Mouse (Mus musculus) adrenal gland, adult 18-20 months (tissue): Measurements from ENCODE around the gene Npas3. TPM values are rescaled to one million over a fixed set of nuclear protein-coding genes. Genes with fewer than 3 reads are reported as not detected.

Experiments
- DNase-seq, 2 experiments: peaks; one replicate each; pipeline ENCODE4 v3.0.0; 2021 to 2022; ENCODE audit warnings: low spot score in 2 of 2
- total RNA-seq, 2 experiments: library from RNA; stranded (reverse); gene quantifications; 1 replicate in 1 of 2; 2 replicates in 1 of 2; pipeline ENCODE4 v1.2.3; 2021

Gene Npas3
- total RNA-seq, 2 experiments from 2014 or later, result 1.1 to 2.1 TPM

GRCm38 (mm10) chr12:54046824-54047223 lies 798.3 kb downstream of the Npas3 start:
- DNase-seq, result no peak

GRCm38 (mm10) chr12:54048126-54048525 lies 799.6 kb downstream of the Npas3 start:
- DNase-seq, result no peak

DNA sequence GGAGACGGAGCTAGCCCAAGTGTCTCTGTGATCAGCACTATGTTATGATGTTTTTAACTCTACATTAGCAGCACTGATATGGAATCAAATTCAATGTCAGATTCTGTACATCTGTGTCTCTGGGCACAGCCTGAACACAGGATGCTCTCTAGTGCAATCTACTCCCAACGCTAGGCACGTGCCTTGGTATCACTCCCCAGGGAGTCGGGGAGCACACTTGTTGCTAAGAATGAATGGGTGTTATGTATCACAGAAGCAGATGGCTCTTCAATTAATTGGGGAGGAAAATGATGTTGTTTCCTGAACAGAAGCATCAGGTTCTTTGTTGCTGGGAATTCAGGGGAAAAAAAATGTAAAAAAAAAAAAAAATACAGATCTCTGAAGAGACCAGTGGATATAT lies 801.4 kb downstream of the Npas3 start:
- no peak for DNase-seq

- no peak for DNase-seq
Observed at GRCm38 (mm10) chr12:54052939-54053338, 804.5 kb downstream of the Npas3 start.

- DNase-seq, result no peak
Observed at GRCm38 (mm10) chr12:54053598-54053997, 805.1 kb downstream of the Npas3 start.

DNA sequence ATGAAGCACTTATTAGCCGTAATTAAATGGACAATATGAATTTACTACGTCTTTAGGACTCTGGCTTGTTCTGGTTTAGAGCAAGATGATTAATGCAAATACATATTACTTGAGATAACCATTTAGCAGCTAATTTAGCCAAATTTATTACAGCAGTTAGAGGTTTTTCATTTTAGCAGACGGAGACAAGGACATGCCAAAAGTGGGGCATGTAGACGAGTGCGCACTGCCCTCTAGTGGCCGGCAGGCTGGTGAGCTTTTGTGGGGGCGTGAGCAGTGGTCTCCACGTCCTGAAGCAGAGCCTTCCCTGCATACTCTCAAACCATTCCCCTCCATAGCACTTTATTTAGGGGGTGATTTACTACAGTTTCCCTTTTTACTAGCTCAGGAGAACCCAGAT lies 812.3 kb downstream of the Npas3 start:
- DNase-seq, result peak; percentile 73 to 79

GRCm38 (mm10) chr12:54061168-54061567 lies 812.7 kb downstream of the Npas3 start:
- DNase-seq, result no peak

GRCm38 (mm10) chr12:54064986-54065385 lies 816.5 kb downstream of the Npas3 start:
- DNase-seq, result no peak

GRCm38 (mm10) chr12:54065607-54066006 lies 817.1 kb downstream of the Npas3 start:
- no peak for DNase-seq

- DNase-seq, result no peak
Observed at GRCm38 (mm10) chr12:54067419-54067818, 818.9 kb downstream of the Npas3 start.

DNA sequence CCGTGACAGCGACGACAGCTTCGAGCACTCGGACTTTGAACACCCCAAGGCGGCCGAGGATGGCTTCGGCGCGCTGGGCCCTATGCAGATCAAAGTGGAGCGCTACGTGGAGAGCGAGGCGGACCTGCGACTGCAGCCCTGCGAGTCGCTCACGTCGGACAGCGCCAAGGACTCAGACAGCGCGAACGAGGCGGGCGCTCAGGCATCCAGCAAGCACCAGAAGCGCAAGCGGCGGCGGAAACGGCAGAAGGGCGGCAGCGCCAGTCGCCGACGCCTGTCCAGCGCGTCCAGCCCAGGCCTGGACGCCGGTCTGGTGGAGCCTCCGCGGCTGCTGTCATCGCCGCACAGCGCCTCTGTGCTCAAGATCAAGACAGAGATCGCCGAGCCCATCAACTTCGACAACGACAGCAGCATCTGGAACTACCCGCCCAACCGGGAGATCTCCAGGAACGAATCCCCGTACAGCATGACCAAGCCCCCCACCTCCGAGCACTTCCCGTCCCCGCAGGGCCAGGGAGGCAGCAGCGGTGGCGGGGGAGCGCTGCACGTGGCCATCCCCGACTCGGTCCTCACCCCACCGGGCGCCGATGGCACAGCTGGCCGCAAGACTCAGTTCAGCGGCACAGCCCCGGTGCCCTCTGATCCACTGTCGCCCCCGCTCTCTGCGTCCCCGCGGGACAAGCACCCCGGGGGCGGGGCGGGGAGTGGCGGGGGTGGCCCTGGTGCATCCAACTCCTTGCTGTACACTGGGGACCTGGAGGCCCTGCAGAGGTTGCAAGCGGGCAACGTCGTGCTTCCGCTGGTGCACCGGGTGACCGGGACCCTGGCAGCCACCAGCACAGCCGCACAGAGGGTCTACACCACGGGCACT lies 819.6 kb downstream of the Npas3 start:
- peak; percentile 32 to 36 for DNase-seq

DNA sequence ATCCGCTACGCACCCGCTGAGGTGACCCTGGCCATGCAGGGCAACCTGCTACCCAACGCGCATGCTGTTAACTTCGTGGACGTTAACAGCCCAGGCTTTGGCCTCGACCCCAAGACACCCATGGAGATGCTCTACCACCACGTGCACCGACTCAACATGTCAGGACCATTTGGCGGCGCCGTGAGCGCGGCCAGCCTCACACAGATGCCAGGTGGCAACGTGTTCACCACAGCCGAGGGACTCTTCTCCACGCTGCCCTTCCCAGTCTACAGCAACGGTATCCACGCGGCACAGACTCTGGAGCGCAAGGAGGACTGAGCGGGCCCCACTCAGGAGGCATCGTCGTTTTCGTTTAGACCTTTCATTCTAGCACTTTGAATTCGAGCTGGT lies 820.3 kb downstream of the Npas3 start:
- DNase-seq, result no peak

DNA sequence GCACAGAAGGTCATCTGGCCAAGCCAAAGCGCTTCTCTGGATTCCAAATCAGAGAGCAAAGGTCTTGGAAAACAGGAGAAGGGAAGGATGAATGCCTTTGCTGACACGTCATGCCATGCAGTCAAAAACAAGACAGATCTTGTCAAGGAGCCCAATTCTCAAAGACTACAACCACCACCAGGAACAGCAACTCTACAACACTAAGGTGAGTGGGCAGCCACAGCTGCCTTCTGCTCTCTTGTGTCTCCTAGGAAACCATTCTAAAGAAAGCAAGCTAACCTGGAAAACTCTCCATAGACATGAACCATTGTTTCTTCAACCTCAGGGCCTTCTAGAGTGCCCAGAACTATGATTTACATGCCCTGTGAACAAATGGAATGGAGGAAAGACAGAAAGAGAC lies 825.5 kb downstream of the Npas3 start:
- DNase-seq, result no peak

GRCm38 (mm10) chr12:54080996-54081395 lies 832.5 kb downstream of the Npas3 start:
- no peak for DNase-seq

DNA sequence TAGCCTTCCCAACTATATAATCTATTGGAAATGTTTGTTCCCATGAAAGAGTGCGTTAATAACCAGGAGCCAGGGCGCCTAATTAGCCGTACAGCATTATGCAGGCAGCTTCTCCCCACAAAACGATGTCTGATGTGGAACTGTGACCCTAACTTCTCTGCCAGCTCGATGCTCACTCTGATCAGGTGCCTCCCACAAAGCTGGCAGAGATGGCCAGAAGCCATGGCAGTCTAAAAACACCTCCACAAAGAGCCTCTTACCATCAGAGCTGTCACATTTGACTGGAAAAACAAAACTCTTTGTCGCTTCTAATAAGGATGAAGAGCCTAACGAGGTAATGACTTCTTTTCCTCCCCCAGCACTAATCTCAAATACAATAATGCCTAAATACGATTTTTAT lies 845.3 kb downstream of the Npas3 start:
- no peak for DNase-seq

GRCm38 (mm10) chr12:54096492-54096891 lies 848.0 kb downstream of the Npas3 start:
- DNase-seq, result no peak

DNA sequence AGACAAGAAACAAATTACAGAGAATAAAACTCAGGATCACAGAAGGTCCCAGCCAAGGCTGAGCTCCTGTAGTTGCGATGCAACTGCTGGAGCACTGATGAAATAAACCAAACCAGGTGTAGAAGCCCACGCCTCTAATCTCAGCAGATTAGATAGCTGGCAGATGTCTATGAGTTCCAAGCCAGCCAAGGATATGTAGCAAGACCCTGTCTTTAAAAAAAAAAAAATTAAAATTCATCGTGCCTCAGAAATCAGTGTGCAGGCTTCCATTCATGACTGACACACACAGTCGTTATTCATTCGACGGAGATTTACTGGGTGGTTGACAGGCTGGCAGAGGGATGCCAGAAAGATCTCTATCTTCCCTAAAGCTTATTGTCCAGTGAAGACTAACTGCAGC lies 849.7 kb downstream of the Npas3 start:
- DNase-seq, result no peak

DNA sequence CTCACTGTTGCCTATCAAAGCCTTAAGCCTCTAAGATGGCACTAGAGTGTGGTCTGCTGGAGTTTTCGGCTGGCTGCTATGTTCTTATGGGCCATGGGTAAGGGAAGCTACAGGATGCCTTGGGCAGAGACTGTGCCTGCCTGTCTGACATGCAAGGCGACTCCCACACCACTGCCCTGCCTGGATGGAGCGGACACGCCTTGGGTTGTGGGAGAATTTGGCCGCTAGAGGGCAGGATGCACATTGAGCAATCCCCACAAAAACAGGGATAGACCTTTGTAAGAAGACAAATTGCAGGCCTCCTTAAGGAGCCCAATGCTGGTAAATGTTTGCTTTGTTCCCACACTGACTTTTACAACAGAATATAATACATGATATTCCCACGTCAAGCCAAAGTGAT lies 850.3 kb downstream of the Npas3 start:
- peak; percentile 72 to 73 for DNase-seq

DNA sequence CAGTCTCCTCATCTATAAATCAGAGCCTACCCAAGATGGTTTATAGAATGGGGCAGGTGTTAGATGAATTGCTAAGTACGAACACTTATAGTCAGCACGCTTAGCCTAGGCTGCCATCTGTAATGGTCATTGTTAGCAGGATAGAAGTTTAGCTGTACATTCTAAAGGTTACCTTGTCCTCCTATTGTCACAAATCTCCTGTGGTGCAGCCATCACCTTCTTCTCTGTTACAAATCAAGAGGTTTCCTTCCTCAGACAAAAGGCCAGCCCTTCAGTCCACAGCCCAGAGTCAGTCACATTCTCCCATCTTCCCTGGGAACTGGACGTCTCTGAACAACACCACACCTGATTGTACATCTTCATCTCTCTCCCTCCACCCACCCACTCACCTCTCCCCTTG lies 851.0 kb downstream of the Npas3 start:
- no peak for DNase-seq

DNA sequence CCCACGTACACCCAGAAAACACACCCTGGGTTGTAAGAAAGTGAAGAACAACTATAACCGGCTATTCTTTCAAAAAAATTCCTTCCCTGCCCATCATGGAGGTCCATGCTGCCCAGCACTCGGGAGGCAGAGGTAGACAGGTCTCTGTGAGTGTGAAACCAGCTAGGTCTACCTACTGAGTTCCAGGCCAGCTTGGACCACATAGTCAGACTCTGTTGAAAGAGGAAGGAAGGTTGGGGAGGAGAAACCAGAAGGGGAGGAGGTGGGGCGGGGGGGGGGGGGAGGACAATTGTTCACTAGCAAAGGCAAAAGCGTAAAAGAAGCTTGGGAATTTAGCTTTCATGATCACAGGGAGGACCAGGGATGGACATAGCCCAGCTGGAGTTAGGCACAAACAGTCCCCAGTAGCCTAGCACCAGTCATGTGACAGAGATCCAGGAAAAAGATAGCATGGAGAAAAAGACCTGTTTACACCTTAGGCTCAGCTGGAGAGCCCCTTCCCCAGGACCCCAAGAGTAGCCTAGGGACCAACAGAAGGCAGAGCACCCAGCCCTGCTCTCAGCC lies 852.9 kb downstream of the Npas3 start:
- no peak for DNase-seq

GRCm38 (mm10) chr12:54102500-54102899 lies 854.0 kb downstream of the Npas3 start:
- no peak for DNase-seq

GRCm38 (mm10) chr12:54105531-54105930 lies 857.1 kb downstream of the Npas3 start:
- no peak for DNase-seq

GRCm38 (mm10) chr12:54105946-54106345 lies 857.5 kb downstream of the Npas3 start:
- DNase-seq, result no peak
